Mouse (Mus musculus) heart, adult 2 months (tissue): ENCODE results near the gene Adcyap1. TPM values are rescaled to one million over a fixed set of nuclear protein-coding genes. Genes with fewer than 3 reads are reported as not detected.

ENCODE experiments used
- DNase-seq, 2 experiments: peaks; one replicate each; pipeline ENCODE4 v3.0.0; 2021
- H3K27ac ChIP-seq: fragments of 200-600 bp; 2 replicates; pipeline ENCODE4 v1.8.1; 2022
- H3K27me3 ChIP-seq: fragments of 200-500 bp; 2 replicates; pipeline ENCODE4 v1.6.1; 2012; ENCODE audit warnings: mild to moderate bottlenecking, low read length, inconsistent platforms, mixed read lengths; ENCODE audit not compliant: control insufficient read depth, insufficient read depth
- H3K36me3 ChIP-seq: fragments of 200-500 bp; 2 replicates; pipeline ENCODE4 v1.6.1; 2012; ENCODE audit warnings: low read length, inconsistent platforms; ENCODE audit not compliant: control insufficient read depth, insufficient read depth
- H3K4me1 ChIP-seq: fragments of 200-500 bp; 2 replicates; pipeline ENCODE4 v1.6.1; 2011; ENCODE audit warnings: low read length; ENCODE audit not compliant: control insufficient read depth, insufficient read depth
- H3K4me3 ChIP-seq: fragments of 200-600 bp; 2 replicates; pipeline ENCODE4 v1.8.1; 2022
- H3K79me2 ChIP-seq: fragments of 200-500 bp; replicated peaks from 2 replicates; pipeline ENCODE4 v1.6.1; 2012; ENCODE audit warnings: mild to moderate bottlenecking, inconsistent platforms, low read length, moderate library complexity, mixed read lengths; ENCODE audit not compliant: control insufficient read depth, insufficient read depth
- H3K9ac ChIP-seq: fragments of 200-500 bp; 2 replicates; pipeline ENCODE4 v1.6.1; 2012; ENCODE audit warnings: low read depth, mild to moderate bottlenecking, control low read depth, inconsistent platforms, low read length, mixed read lengths
- CTCF ChIP-seq: fragments of 200-600 bp; IDR thresholded peaks from 2 replicates; pipeline ENCODE4 v1.8.1; 2022; ENCODE audit warnings: antibody characterized with exemption, mild to moderate bottlenecking, moderate library complexity
- EP300 ChIP-seq: fragments of 200-500 bp; IDR thresholded peaks from 2 replicates; pipeline ENCODE4 v1.6.1; 2011; ENCODE audit warnings: low read depth, low read length, control low read depth; ENCODE audit not compliant: insufficient read depth
- POLR2A ChIP-seq: fragments of 200-500 bp; IDR thresholded peaks from 2 replicates; pipeline ENCODE4 v1.6.1; 2011; ENCODE audit warnings: mild to moderate bottlenecking, low read depth, low read length, control low read depth; ENCODE audit not compliant: insufficient read depth
- WGBS: fragments of 180-500 bp; shearing (Covaris S2); methylation state at CpG from one replicate; pipeline ENCODE4 v1.1.7; 2018; 5-methylcytosine and 5-hydroxymethylcytosine counted together
- intact Hi-C: fragments of 180-260 bp; cut with DNase I; formaldehyde crosslinking; loops from one replicate; pipeline ENCODE4 v1.15.1; 2025
- polyA plus RNA-seq: library from polyadenylated mRNA; depleted of rRNA; stranded (reverse); fragments of >200 nt; gene quantifications from 2 replicates; pipeline ENCODE4 v1.2.3, GENCODE M21; 2012
- total RNA-seq, 2 experiments: library from RNA; stranded (reverse); gene quantifications; 2 replicates each; pipeline ENCODE4 v1.2.3; 2021

Adcyap1 gene
- total and polyA plus RNA-seq, 3 experiments = not detected

GRCm38 (mm10) chr17:93199747-93200146 is 930 bp downstream of the Adcyap1 start:
- no peak overlapping the region for H3K9ac ChIP-seq
- peaks cover 5% of the 10 kb centered on the region; the same call in 1 of the 2 replicates for H3K27me3 ChIP-seq
- no peaks in the 10 kb centered on the region for H3K36me3 ChIP-seq
- no peak for DNase-seq
- H3K79me2 ChIP-seq = no peaks in the 10 kb centered on the region
- intact Hi-C loops = no loop called here
- H3K27ac ChIP-seq = no peak overlapping the region
- WGBS = 4% methylated on average over 9 of the region's 9 CpGs
- H3K4me3 ChIP-seq = no peak overlapping the region
- no peaks in the 10 kb centered on the region for H3K4me1 ChIP-seq
- TF ChIP-seq EP300 = no peak
- TF ChIP-seq POLR2A = no peak
- TF ChIP-seq CTCF = no peak

GRCm38 (mm10) chr17:93200386-93201264 is 1.8 kb downstream of the Adcyap1 start:
- H3K36me3 ChIP-seq = no peaks in the 10 kb centered on the region
- intact Hi-C loops = no loop called here
- TF ChIP-seq CTCF = no peak
- TF ChIP-seq POLR2A = no peak
- TF ChIP-seq EP300 = no peak
- H3K27me3 ChIP-seq = peaks cover 5% of the 10 kb centered on the region; the same call in 1 of the 2 replicates
- H3K4me3 ChIP-seq = no peak overlapping the region
- DNase-seq = no peak
- no peaks in the 10 kb centered on the region for H3K4me1 ChIP-seq
- WGBS = 3% methylated on average over 29 of the region's 29 CpGs
- H3K79me2 ChIP-seq = no peaks in the 10 kb centered on the region
- H3K9ac ChIP-seq = no peak overlapping the region
- no peak overlapping the region for H3K27ac ChIP-seq

GRCm38 (mm10) chr17:93201265-93201925 is 2.6 kb downstream of the Adcyap1 start:
- Histone ChIP-seq H3K79me2 (no peaks in the 10 kb centered on the region), H3K4me3 (no peak overlapping the region), H3K27me3 (peaks cover 5% of the 10 kb centered on the region; the same call in 1 of the 2 replicates), H3K27ac (no peak overlapping the region), H3K9ac (no peak overlapping the region), H3K36me3 (no peaks in the 10 kb centered on the region), H3K4me1 (no peaks in the 10 kb centered on the region)
- WGBS = 3% methylated on average over 16 of the region's 16 CpGs
- intact Hi-C loops = no loop called here
- no peak for DNase-seq
- TF ChIP-seq POLR2A (no peak), CTCF (no peak), EP300 (no peak)

GRCm38 (mm10) chr17:93202165-93203075 is 3.6 kb downstream of the Adcyap1 start:
- Histone ChIP-seq H3K36me3 (no peaks in the 10 kb centered on the region), H3K4me1 (no peaks in the 10 kb centered on the region), H3K4me3 (no peak overlapping the region), H3K27me3 (peaks cover 5% of the 10 kb centered on the region; the same call in 1 of the 2 replicates), H3K79me2 (no peaks in the 10 kb centered on the region), H3K9ac (no peak overlapping the region), H3K27ac (no peak overlapping the region)
- no peak for DNase-seq
- no peak for TF ChIP-seq CTCF
- TF ChIP-seq EP300 = no peak
- no peak for TF ChIP-seq POLR2A
- intact Hi-C loops = no loop called here
- WGBS = 1% methylated on average over 44 of the region's 44 CpGs

- Histone ChIP-seq H3K79me2 (no peaks in the 10 kb centered on the region), H3K4me3 (no peak overlapping the region), H3K9ac (no peak overlapping the region), H3K27ac (no peak overlapping the region), H3K36me3 (no peaks in the 10 kb centered on the region), H3K27me3 (peaks cover 5% of the 10 kb centered on the region; the same call in 1 of the 2 replicates), H3K4me1 (no peaks in the 10 kb centered on the region)
- no peak for DNase-seq
- 1% methylated on average over 34 of the region's 34 CpGs for WGBS
- TF ChIP-seq POLR2A (no peak), EP300 (no peak), CTCF (no peak)
- intact Hi-C loops = no loop called here
Observed at GRCm38 (mm10) chr17:93203076-93204031, 4.5 kb downstream of the Adcyap1 start.
